Mouse (Mus musculus) subcutaneous adipose tissue, adult 2 months (tissue): ENCODE results near the gene Msi2. TPM values are rescaled to one million over a fixed set of nuclear protein-coding genes. Genes with fewer than 3 reads are reported as not detected.

Experiments used
- polyA plus RNA-seq: library from polyadenylated mRNA; depleted of rRNA; stranded (reverse); fragments of >200 nt; gene quantifications from 2 replicates; pipeline ENCODE4 v1.2.3, GENCODE M21; 2012; ENCODE audit warnings: low replicate concordance; rRNA removed

Msi2 gene
- 13.0 and 22.5 TPM in 2 replicates for polyA plus RNA-seq

GRCm38 (mm10) chr11:88718050-88718765, at the start of gene Msi2:
Gene Msi2, minus strand, starts transcription at chr11:88718513.

GRCm38 (mm10) chr11:88293631-88294393, 424.5 kb downstream of the Msi2 start, which contains the start of gene Ccdc182:
Gene Ccdc182, plus strand, starts transcription at chr11:88294058.

Other genes starting within 250 kb of the Msi2 start
- 69.5 and 98.1 TPM in 2 replicates for gene Akap1, start 146.1 kb upstream of the Msi2 start, polyA plus RNA-seq
- gene Scpep1, start 237.0 kb upstream of the Msi2 start, polyA plus RNA-seq, result 35.2 and 59.1 TPM in 2 replicates
- 0.32 and 0.59 TPM in 2 replicates for gene Elobl, start 248.4 kb upstream of the Msi2 start, polyA plus RNA-seq